In genomic region chr1:153326226-153326625, GRCm38 (mm10) we compare ENCODE assay signal across 19 mouse cellular contexts. TPM values are rescaled to one million over a fixed set of nuclear protein-coding genes. Genes with fewer than 3 reads are reported as not detected.
DNase-seq lines count a peak whose midpoint lies in the region; ATAC-seq lines count a peak whose summit lies in the region.
"Had no signal": no experiment of that assay in that cellular context is flagged by ENCODE, and none has a peak within 500 bp of the region (broad histone marks: within the 10 kb centered on the region; RNA-seq: fewer than 3 reads in every experiment).

No protein-coding gene starts in this region.

- WGBS in heart, embryonic 10.5 days = 58% methylated on average over 7 of the region's 7 CpGs
- 34% methylated on average over 7 of the region's 7 CpGs for whole genome bisulfite sequencing in heart, embryonic 14.5 days
- WGBS in limb, embryonic 11.5 days = 76% methylated on average over 7 of the region's 7 CpGs
- 84% methylated on average over 7 of the region's 7 CpGs for WGBS in limb, embryonic 10.5 days

- H3K4me1 ChIP-seq in heart, embryonic 10.5 days = peaks cover 61% of the 10 kb centered on the region
- peaks cover 33 to 70% of the 10 kb centered on the region in 2 experiments for H3K4me1 ChIP-seq in heart, embryonic 14.5 days (ENCODE audit: control insufficient read depth in 2 of 2, insufficient read depth in 2 of 2, low read length in 2 of 2)
- H3K4me1 ChIP-seq in limb, embryonic 11.5 days (ENCODE audit: control insufficient read depth, insufficient read depth, low read length) = 0 out of 2 replicates have a peak, but pooled peaks cover 5% of the 10 kb centered on the region
- peaks cover 21% of the 10 kb centered on the region; the same call in 1 of the 2 replicates for H3K4me1 ChIP-seq in limb, embryonic 10.5 days

- H3K27me3 ChIP-seq in heart, embryonic 10.5 days (ENCODE audit: insufficient read depth, poor library complexity, severe bottlenecking) = no peaks in the 10 kb centered on the region
- no peaks in the 10 kb centered on the region for H3K27me3 ChIP-seq in heart, embryonic 14.5 days (ENCODE audit: control insufficient read depth, insufficient read depth, low read length)
- no peaks in the 10 kb centered on the region for H3K27me3 ChIP-seq in limb, embryonic 11.5 days (ENCODE audit: control insufficient read depth, insufficient read depth, low read length)
- no peaks in the 10 kb centered on the region for H3K27me3 ChIP-seq in limb, embryonic 10.5 days (ENCODE audit: low read depth, poor library complexity, severe bottlenecking)
- H3K27me3 ChIP-seq: CH12.LX; embryonic facial prominence, embryonic 12.5 days; forebrain, embryonic 15.5 days; hindbrain, embryonic 15.5 days; Patski had no signal

- H3K36me3 ChIP-seq in heart, embryonic 10.5 days = peaks cover 22% of the 10 kb centered on the region
- H3K36me3 ChIP-seq in heart, embryonic 14.5 days (ENCODE audit: control insufficient read depth, insufficient read depth, low read length) = peaks cover 27% of the 10 kb centered on the region
- H3K36me3 ChIP-seq in limb, embryonic 11.5 days (ENCODE audit: control insufficient read depth, insufficient read depth, low read length) = no peaks in the 10 kb centered on the region
- H3K36me3 ChIP-seq in limb, embryonic 10.5 days = peaks cover 22% of the 10 kb centered on the region
- H3K36me3 ChIP-seq: forebrain, embryonic 15.5 days had no signal

- ATAC-seq in heart, embryonic 14.5 days (ENCODE audit: insufficient number of reproducible peaks, insufficient read depth, low FRiP score, low read depth) = no peak
- no peak for ATAC-seq in limb, embryonic 11.5 days (ENCODE audit: insufficient number of reproducible peaks, low FRiP score, low TSS enrichment, low read depth)
- ATAC-seq: activated CD4-positive, CD25-positive, alpha-beta regulatory T cell, adult 4 months; forebrain, embryonic 15.5 days; intestine, embryonic 16.5 days; Patski had no signal

- no peak for DNase-seq in heart, embryonic 10.5 days (ENCODE audit: low spot score)
- DNase-seq in heart, adult 8-10 months (ENCODE audit: low spot score) = no peak
- DNase-seq in heart, postnatal 36 days = no peak
- DNase-seq in limb, embryonic 11.5 days (ENCODE audit: low spot score) = peak; percentile 13
- no peak for DNase-seq in limb, embryonic 10.5 days (ENCODE audit: low spot score)
- DNase-seq: adrenal gland, postnatal 14 days; cerebellum, adult 11-12 months; cerebellum, adult 9-10 months; cerebellum, postnatal 25 days; gastrocnemius, postnatal 14 days; kidney, adult 2 months had no signal

- peak overlapping the region; percentile 10 for H3K4me2 ChIP-seq in heart, embryonic 14.5 days (ENCODE audit: low read length)
- no peak overlapping the region for H3K4me2 ChIP-seq in limb, embryonic 11.5 days (ENCODE audit: low read depth, severe bottlenecking)
- H3K4me2 ChIP-seq: embryonic facial prominence, embryonic 12.5 days; forebrain, embryonic 15.5 days; hindbrain, embryonic 15.5 days had no signal

- no peaks in the 10 kb centered on the region for H3K9me3 ChIP-seq in heart, embryonic 10.5 days
- H3K9me3 ChIP-seq in heart, embryonic 14.5 days (ENCODE audit: control insufficient read depth, low read length) = no peaks in the 10 kb centered on the region
- no peaks in the 10 kb centered on the region for H3K9me3 ChIP-seq in limb, embryonic 11.5 days (ENCODE audit: control insufficient read depth, low read length)
- H3K9me3 ChIP-seq in limb, embryonic 10.5 days (replicated peaks) = no peaks in the 10 kb centered on the region
- H3K9me3 ChIP-seq: embryonic facial prominence, embryonic 12.5 days; forebrain, embryonic 15.5 days; hindbrain, embryonic 15.5 days had no signal

- H3K4me3 ChIP-seq in heart, embryonic 10.5 days = no peak overlapping the region
- no peak overlapping the region for H3K4me3 ChIP-seq in heart, embryonic 14.5 days (ENCODE audit: control insufficient read depth in 1 of 2, insufficient read depth in 1 of 2, low read depth in 1 of 2, low read length in 2 of 2)
- no peak overlapping the region for H3K4me3 ChIP-seq in limb, embryonic 11.5 days (ENCODE audit: low read depth, low read length)
- H3K4me3 ChIP-seq in limb, embryonic 10.5 days = no peak overlapping the region
- H3K4me3 ChIP-seq: embryonic facial prominence, embryonic 12.5 days; forebrain, embryonic 15.5 days; hindbrain, embryonic 15.5 days had no signal

- peak overlapping the region; percentile 69; the same call in 1 of the 2 replicates for H3K27ac ChIP-seq in heart, embryonic 10.5 days
- H3K27ac ChIP-seq in heart, embryonic 14.5 days (replicated peaks in 1 of 2; ENCODE audit: control insufficient read depth in 1 of 2, insufficient read depth in 1 of 2, low read depth in 2 of 2, low read length in 2 of 2) = peak overlapping the region; percentile 70 to 72
- H3K27ac ChIP-seq in limb, embryonic 11.5 days (replicated peaks; ENCODE audit: low read depth, low read length) = no peak overlapping the region
- H3K27ac ChIP-seq in limb, embryonic 10.5 days = no peak overlapping the region
- H3K27ac ChIP-seq: embryonic facial prominence, embryonic 12.5 days; forebrain, embryonic 15.5 days; hindbrain, embryonic 15.5 days had no signal

- intact Hi-C loops in heart, postnatal 36 days (cut with DNase I) = no loop called here

- no peak overlapping the region for H3K9ac ChIP-seq in heart, embryonic 14.5 days (ENCODE audit: low read length)
- H3K9ac ChIP-seq in limb, embryonic 11.5 days (ENCODE audit: low read length) = no peak overlapping the region
- H3K9ac ChIP-seq: embryonic facial prominence, embryonic 12.5 days; forebrain, embryonic 15.5 days; hindbrain, embryonic 15.5 days had no signal

RNA-seq across cellular contexts. Expression of gene Lamc1, which starts 6.4 kb away (rescaled TPM):
- polyA plus RNA-seq in heart, embryonic 10.5 days (2016; fragmentation: Nextera tagmentation; extraction: Ambion mirVana) = 62.6 and 85.3 TPM in 2 replicates
- 100 to 1,000 TPM in 2 of 4 experiments, 10 to 100 TPM in 2; 83.2 to 109 (median 98.8) TPM for total RNA-seq in heart, adult 8-10 months (2022)
- polyA plus RNA-seq in heart, embryonic 14.5 days (2014; fragmentation: Nextera tagmentation; extraction: Ambion mirVana) = 133 and 138 TPM in 2 replicates
- total RNA-seq in heart, postnatal 36 days (2021) = 100 to 1,000 TPM; 139 to 176 TPM
- polyA plus RNA-seq in limb, embryonic 11.5 days (2014; fragmentation: Nextera tagmentation; extraction: Ambion mirVana) = 29.9 and 34.8 TPM in 2 replicates
- 25.4 and 25.6 TPM in 2 replicates for polyA plus RNA-seq in limb, embryonic 10.5 days (2016; fragmentation: Nextera tagmentation; extraction: Ambion mirVana)

Comparison
In these comparisons a context has a peak if more than half of its experiments do, and no peak if none do; other contexts are left out.
1. H3K27ac ChIP-seq: peak in heart, embryonic 10.5 days (single experiment) and heart, embryonic 14.5 days (2 of 2); none in limb, embryonic 11.5 days (single experiment) and limb, embryonic 10.5 days (single experiment).